Mouse (Mus musculus) stomach, postnatal 0 days (tissue): ENCODE measurements around the gene Ppp3cb.

Source experiments
- CTCF ChIP-seq: IDR thresholded peaks from 2 replicates; pipeline ENCODE4 v1.5.1; 2016; ENCODE audit warnings: antibody characterized with exemption, low read depth, mild to moderate bottlenecking, moderate library complexity
- EP300 ChIP-seq: optimal IDR thresholded peaks from 2 replicates; pipeline ENCODE3; 2016; ENCODE audit warnings: antibody characterized with exemption

GRCm38 (mm10) chr14:20478385-20478784 is 68.0 kb downstream of the Ppp3cb start:
- TF ChIP-seq CTCF (no peak), EP300 (peak; percentile 10)
